Mouse (Mus musculus) cerebellum, postnatal 36 days (tissue): ENCODE data around the gene Inha.
A peak's percentile ranks its signal among the peaks of the same experiment; 100 is the strongest.

ENCODE experiments used
- DNase-seq, 2 experiments: peaks; one replicate each; pipeline ENCODE4 v3.0.0; 2021 to 2022; ENCODE audit warnings: mixed read lengths in 2 of 2

The Inha gene

GRCm38 (mm10) chr1:75507006-75507405 is at the start of gene Inha:
Gene Inha (plus strand): TSS chr1:75507077.
- DNase-seq: no peak

GRCm38 (mm10) chr1:75457710-75458024 is 49.2 kb upstream of the Inha start:
- no peak for DNase-seq

DNA sequence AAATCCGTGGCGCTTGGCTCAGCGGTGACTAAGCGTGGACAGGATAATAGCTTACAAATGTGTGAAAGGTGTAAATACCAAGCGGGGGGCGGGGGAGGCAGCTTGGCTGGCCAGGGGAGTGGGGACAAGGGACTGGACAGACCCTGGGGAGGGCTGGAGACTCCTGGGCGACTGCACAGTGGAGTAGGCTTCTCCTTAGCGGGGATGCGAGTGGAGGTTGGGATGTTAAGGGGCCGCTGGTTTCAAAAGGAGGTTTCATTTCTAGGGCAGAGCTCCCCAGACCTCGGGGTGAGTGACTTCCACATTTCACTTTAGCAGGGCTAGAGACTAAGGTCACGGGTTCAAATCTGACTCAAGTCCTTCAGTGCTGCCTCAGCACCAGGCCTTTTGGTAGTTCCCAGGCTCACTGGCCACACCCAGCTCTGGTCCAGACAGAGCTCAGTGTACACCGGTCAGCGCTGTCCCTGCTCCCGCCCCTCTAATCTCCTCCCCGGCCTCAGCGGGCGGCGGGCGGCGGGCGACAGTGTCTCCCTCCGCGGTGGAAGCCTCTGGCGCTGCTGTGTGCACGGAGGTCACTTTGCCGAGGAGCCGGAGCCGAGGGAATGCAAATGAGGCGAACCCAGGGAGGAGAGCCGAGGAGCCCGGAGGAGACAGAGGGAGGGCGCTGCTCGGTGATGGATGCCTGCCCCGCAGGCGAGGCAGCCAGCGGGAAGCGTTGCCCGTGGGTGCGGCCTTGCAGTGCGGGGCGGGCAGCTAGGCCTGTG is 48.7 kb upstream of the Inha start:
- peak in 1 of 2 experiments; percentile 35 for DNase-seq

GRCm38 (mm10) chr1:75458789-75459684 is 47.8 kb upstream of the Inha start:
- peak in 1 of 2 experiments; percentile 21 for DNase-seq

- peak in 1 of 2 experiments; percentile 16 for DNase-seq
Observed at GRCm38 (mm10) chr1:75460297-75460696, 46.6 kb upstream of the Inha start.

GRCm38 (mm10) chr1:75462636-75463035 is 44.2 kb upstream of the Inha start:
- DNase-seq: no peak

GRCm38 (mm10) chr1:75463652-75464204 is 43.1 kb upstream of the Inha start:
- no peak for DNase-seq

GRCm38 (mm10) chr1:75467215-75467927 is 39.5 kb upstream of the Inha start:
- DNase-seq: peak; percentile 83 to 89

- DNase-seq: no peak
Observed at GRCm38 (mm10) chr1:75469287-75469825, 37.5 kb upstream of the Inha start.

DNA sequence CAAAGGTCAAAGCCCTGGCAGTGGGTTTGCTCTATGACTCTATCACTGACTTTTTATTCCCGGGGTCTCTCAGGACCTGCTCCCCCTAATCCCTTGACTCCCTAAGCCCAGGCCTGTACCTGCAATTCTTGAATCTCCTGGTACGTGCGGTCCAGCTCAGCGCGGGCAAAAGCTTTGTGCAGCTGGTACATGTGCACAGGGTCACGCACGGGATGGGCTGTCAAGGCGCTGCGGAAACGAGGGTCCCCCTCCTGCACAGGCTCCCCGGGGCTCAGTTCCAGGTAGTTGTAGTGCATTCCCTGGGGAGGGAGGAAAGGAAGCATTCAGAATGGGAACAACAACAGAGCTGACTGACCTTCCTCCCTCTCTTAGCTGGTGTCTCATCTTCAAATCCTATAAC is 30.4 kb upstream of the Inha start:
- DNase-seq: no peak

DNA sequence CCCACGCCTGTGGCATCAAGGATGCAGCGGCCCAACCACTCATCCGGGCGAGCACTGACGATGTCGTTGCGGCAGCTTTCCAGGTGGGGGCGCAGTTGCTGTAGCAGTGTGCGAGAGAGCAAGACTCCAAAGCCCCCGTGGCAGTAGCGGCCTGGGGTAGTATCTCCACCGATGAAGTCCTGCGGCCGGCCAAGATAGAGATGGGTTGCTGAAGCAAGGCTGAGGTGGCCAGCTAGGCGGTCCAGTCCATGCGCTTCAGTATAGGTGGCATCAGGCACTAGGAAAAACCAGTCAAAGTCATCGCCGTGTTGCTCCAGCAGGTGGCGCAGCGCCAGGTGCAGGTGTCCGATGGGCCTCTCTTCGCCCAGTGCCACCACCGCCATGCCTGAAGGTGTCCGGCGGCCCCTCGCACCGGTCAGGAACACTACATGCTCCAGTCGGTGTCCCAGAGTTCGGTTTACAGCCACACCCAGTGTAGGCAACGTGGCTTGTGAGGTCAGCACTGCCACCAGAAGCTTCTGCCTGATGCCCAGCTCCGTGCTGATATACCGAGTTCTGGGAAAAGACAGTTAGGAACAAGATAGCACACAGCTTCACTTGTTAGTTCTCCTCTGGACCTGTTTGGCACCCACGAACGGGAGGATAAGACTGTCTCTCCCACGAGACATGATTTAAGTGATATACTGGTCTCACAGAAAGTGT is 29.5 kb upstream of the Inha start:
- peak; percentile 95 to 98 for DNase-seq

DNA sequence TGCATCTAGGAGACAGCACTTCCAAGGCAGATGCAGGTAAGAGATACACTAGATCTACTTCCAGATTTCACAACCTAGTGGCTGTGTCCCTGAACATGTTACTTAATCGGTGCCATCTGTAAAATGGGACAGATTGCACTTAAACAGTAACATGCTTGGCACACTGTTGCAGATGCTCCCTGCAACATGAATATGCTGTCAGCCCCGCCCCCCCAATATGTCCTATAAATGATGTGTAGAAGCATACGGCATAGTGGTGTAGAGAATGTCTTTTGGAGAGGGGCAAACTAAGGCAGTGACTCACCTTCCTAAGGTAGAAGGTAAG is 28.9 kb upstream of the Inha start:
- DNase-seq: no peak

DNA sequence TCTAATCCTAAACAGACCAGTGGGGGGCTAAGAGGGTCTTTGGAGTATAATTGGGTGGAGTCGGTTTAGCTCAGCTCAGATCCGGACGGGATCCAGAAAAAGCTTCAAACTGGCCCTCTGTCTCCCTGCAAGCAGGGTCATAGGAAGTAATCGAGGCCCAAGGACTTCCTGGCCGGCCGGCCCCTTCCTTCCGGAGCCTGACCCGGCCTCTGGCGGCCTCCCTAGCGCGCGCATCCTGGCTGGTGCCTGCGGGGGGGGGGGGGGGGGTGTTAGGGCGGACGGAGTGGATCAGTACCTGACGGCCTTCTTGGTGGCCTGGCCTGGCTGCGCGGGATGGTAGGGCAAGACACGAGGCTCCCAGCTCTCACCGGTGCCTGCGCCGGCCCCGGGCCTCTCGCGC is 28.4 kb upstream of the Inha start:
- DNase-seq: peak; percentile 27 to 35

- peak; percentile 96 to 97 for DNase-seq
Observed at GRCm38 (mm10) chr1:75478916-75479634, 27.8 kb upstream of the Inha start, which contains the start of the genes Chpf and Tmem198. Gene Chpf (minus strand): TSS chr1:75479307. Gene Tmem198 (plus strand): TSS chr1:75479532.

GRCm38 (mm10) chr1:75479635-75479989 is 27.3 kb upstream of the Inha start:
- no peak for DNase-seq

GRCm38 (mm10) chr1:75480036-75480435 is 26.8 kb upstream of the Inha start:
- DNase-seq: peak; percentile 37

DNA sequence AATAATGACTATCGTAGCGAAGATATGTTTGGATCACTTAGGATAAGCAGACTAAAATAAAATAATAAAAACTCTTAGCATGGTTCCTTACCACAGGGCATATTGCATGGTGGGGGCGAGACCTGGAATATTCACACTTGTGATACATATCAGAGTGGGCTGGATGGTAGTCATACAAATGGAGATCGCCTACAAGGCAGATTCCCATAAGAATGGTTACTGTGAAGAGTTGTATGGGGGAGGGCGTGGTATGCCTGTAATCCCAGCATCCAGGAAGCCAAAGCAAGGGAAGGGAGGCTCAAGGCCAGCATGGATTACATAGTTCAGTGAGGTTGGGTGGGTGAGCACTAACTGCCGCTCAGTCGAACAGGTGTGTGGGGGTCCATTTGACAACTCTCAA is 26.1 kb upstream of the Inha start:
- no peak for DNase-seq

DNA sequence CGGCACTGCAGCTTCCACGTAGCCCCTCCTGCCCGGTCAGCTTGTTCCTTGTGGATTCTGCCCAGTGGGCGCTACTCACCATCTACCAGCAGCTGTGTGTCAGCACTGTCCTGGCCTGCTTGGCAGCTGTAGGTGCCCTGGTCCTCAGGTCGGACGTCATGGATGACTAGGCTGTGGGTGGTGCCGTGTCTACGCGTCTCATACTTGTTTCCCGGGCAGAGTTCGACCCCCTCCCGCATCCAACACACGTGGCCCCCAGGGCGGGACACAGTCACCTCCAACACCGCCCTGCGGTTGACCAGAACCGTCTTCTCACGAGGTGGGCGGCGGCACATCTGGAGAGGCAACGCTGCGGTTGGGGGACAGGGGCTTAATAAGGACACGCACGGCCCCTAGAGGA is 20.3 kb upstream of the Inha start:
- no peak for DNase-seq

DNA sequence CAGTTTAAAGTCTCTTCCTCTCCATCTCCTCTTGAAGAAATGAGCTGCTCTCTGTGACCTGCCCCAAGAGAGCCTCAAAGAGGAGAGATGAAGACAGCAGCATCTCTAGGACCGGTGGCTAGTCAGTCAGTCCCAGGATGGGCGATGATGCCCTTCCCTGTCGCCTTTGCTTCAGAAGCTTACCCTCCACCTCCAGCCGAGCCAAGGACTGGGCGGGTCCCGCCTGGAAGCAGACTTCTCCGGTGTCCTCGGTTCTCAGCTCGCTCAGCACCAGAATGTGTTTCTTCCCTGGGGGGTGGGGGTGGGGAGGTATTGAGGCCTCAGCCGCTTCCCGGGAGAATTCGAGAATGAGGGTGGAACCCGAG is 19.9 kb upstream of the Inha start:
- no peak for DNase-seq

DNA sequence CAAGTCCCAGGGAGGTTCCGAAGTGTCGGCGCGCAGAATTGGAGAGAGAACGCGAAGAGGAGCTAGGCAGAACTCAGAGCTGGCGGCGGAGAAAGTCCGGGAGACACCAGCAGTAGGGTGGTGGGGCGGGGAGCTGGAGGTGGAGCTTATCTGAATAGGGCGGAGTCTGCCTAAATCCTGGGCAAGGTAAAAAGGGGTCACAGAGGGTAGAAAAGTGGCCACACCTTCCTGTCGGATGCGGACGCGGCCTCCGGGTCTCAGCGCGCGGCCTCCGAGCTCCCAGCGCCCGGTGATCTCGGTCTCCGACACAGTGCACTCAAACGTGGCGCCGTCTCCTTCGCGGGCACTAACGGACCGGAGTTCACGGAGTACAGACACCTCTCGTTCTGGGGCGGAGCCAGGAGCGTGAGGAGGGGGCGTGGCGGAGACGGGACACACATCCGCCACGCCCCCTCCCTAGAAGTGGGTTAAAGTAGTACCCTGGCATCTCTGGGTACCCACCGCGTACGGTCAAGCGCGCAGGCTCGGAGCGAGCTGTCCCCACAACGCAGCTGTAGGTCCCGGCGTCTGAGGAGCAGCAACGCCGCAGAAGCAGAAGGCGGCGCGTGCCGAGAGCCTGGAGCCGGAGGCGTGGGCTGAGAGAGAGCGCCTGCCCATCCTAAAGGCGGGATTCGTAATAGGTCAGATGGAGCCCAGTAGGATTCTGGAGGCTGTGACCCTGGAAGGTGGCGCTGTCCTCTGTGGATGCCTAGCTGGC is 19.3 kb upstream of the Inha start:
- peak; percentile 77 for DNase-seq
